Mouse (Mus musculus): ENCODE results near the gene Slfn4. TPM values are rescaled to one million over a fixed set of nuclear protein-coding genes. Genes with fewer than 3 reads are reported as not detected.
"Not testable (repeated sequence)": the region's sequence is repeated elsewhere in the genome, so short reads cannot be mapped to it uniquely, and the experiment has no call there.

Slfn4 gene
- polyA plus RNA-seq, 1 experiment from 2014 or later = 0.06 TPM

- peak; percentile 24 for DNase-seq
- Histone ChIP-seq H3K9ac (peak overlapping the region; percentile 79), H3K27me3 (no peaks in the 10 kb centered on the region), H3K4me3 (replicated peaks) (peak overlapping the region; percentile 68), H3K27ac (peak overlapping the region; percentile 84), H3K4me2 (peak overlapping the region; percentile 67), H3K9me3 (replicated peaks) (no peaks in the 10 kb centered on the region), H3K36me3 (peaks cover 20% of the 10 kb centered on the region), H3K4me1 (replicated peaks) (peaks cover 19% of the 10 kb centered on the region; the same call in 1 of the 2 replicates)
- WGBS (ENCODE audit: insufficient replicate concordance) = 50% methylated on average over 9 of the region's 9 CpGs
- ATAC-seq (ENCODE audit: low read depth) = peak; percentile 89
These were observed 49.2 kb downstream of the Slfn4 start for GRCm38 (mm10) chr11:83224217-83224616.

GRCm38 (mm10) chr11:83224750-83225149 is 49.8 kb downstream of the Slfn4 start:
- H3K9me3 ChIP-seq (replicated peaks) = no peaks in the 10 kb centered on the region
- DNase-seq (no peak), ATAC-seq (ENCODE audit: low read depth) (peak; percentile 22; the same call in 1 of the 2 replicates)
- H3K27ac ChIP-seq = peak overlapping the region; percentile 84
- peaks cover 19% of the 10 kb centered on the region; the same call in 1 of the 2 replicates for H3K4me1 ChIP-seq (replicated peaks)
- H3K9ac ChIP-seq = peak overlapping the region; percentile 79
- peak overlapping the region; percentile 67 for H3K4me2 ChIP-seq
- H3K27me3 ChIP-seq = no peaks in the 10 kb centered on the region
- 40% methylated on average over 3 of the region's 3 CpGs for WGBS (ENCODE audit: insufficient replicate concordance)
- peak overlapping the region; percentile 68 for H3K4me3 ChIP-seq (replicated peaks)
- peaks cover 20% of the 10 kb centered on the region for H3K36me3 ChIP-seq

GRCm38 (mm10) chr11:83225371-83225960 is 50.5 kb downstream of the Slfn4 start:
- no peaks in the 10 kb centered on the region for H3K9me3 ChIP-seq (replicated peaks)
- peaks cover 19% of the 10 kb centered on the region; the same call in 1 of the 2 replicates for H3K4me1 ChIP-seq (replicated peaks)
- peak overlapping the region; percentile 68 for H3K4me3 ChIP-seq (replicated peaks)
- no peaks in the 10 kb centered on the region for H3K27me3 ChIP-seq
- H3K4me2 ChIP-seq = peak overlapping the region; percentile 67
- ATAC-seq (ENCODE audit: low read depth) (no peak), DNase-seq (no peak)
- WGBS (ENCODE audit: insufficient replicate concordance) = 76% methylated on average over 9 of the region's 9 CpGs
- H3K36me3 ChIP-seq = peaks cover 20% of the 10 kb centered on the region
- H3K27ac ChIP-seq = peak overlapping the region; percentile 84; the same call in 1 of the 2 replicates
- H3K9ac ChIP-seq = peak overlapping the region; percentile 79

GRCm38 (mm10) chr11:83227926-83228723 is 53.1 kb downstream of the Slfn4 start:
- no peak overlapping the region for H3K9ac ChIP-seq
- no peak overlapping the region for H3K4me3 ChIP-seq (replicated peaks)
- H3K4me2 ChIP-seq = no peak overlapping the region
- peaks cover 27% of the 10 kb centered on the region for H3K4me1 ChIP-seq (replicated peaks)
- ATAC-seq (ENCODE audit: low read depth) = no peak
- no peak overlapping the region for H3K27ac ChIP-seq
- H3K9me3 ChIP-seq (replicated peaks) = no peaks in the 10 kb centered on the region
- H3K36me3 ChIP-seq = peaks cover 20% of the 10 kb centered on the region
- 65% methylated on average over 7 of the region's 7 CpGs for WGBS (ENCODE audit: insufficient replicate concordance)
- H3K27me3 ChIP-seq = no peaks in the 10 kb centered on the region
- DNase-seq = no peak

GRCm38 (mm10) chr11:83230966-83231365 is 56.0 kb downstream of the Slfn4 start:
- Histone ChIP-seq H3K4me3 (replicated peaks) (no peak overlapping the region), H3K4me1 (replicated peaks) (peaks cover 32% of the 10 kb centered on the region), H3K9me3 (replicated peaks) (no peaks in the 10 kb centered on the region), H3K4me2 (no peak overlapping the region), H3K27me3 (no peaks in the 10 kb centered on the region), H3K36me3 (peaks cover 15% of the 10 kb centered on the region), H3K27ac (peak overlapping the region; percentile 15; the same call in 1 of the 2 replicates), H3K9ac (no peak overlapping the region)
- 43% methylated on average over 3 of the region's 3 CpGs for WGBS (ENCODE audit: insufficient replicate concordance)
- DNase-seq (no peak), ATAC-seq (ENCODE audit: low read depth) (peak; percentile 64)

GRCm38 (mm10) chr11:83233621-83234020 is 58.6 kb downstream of the Slfn4 start:
- H3K4me1 ChIP-seq (replicated peaks) = peaks cover 38% of the 10 kb centered on the region
- peak overlapping the region; percentile 17; the same call in 1 of the 2 replicates for H3K4me2 ChIP-seq
- not testable (repeated sequence) for H3K27me3 ChIP-seq; H3K4me3 ChIP-seq (replicated peaks); H3K9ac ChIP-seq; H3K36me3 ChIP-seq; H3K9me3 ChIP-seq (replicated peaks); DNase-seq
- H3K27ac ChIP-seq = peak overlapping the region; percentile 35
- peak; percentile 55; the same call in 1 of the 2 replicates for ATAC-seq (ENCODE audit: low read depth)
- 23% methylated on average over 5 of the region's 5 CpGs for WGBS (ENCODE audit: insufficient replicate concordance)

GRCm38 (mm10) chr11:83237390-83237789 is 62.4 kb downstream of the Slfn4 start:
- not testable (repeated sequence) for H3K9ac ChIP-seq; H3K9me3 ChIP-seq (replicated peaks); H3K36me3 ChIP-seq; H3K27ac ChIP-seq; ATAC-seq (ENCODE audit: low read depth); H3K4me2 ChIP-seq; H3K27me3 ChIP-seq; H3K4me3 ChIP-seq (replicated peaks); DNase-seq
- 65% methylated on average over 9 of the region's 9 CpGs for WGBS (ENCODE audit: insufficient replicate concordance)
- H3K4me1 ChIP-seq (replicated peaks) = peaks cover 32% of the 10 kb centered on the region

- peak; percentile 74; the same call in 1 of the 2 replicates for ATAC-seq (ENCODE audit: low read depth)
- Histone ChIP-seq H3K27me3 (no peaks in the 10 kb centered on the region), H3K4me1 (replicated peaks) (peaks cover 27% of the 10 kb centered on the region), H3K27ac (peak overlapping the region; percentile 21; the same call in 1 of the 2 replicates), H3K4me2 (no peak overlapping the region), H3K36me3 (no peaks in the 10 kb centered on the region; the same call in 1 of the 2 replicates), H3K9me3 (replicated peaks) (no peaks in the 10 kb centered on the region), H3K4me3 (replicated peaks) (no peak overlapping the region), H3K9ac (no peak overlapping the region)
- no peak for DNase-seq
- 60% methylated on average over 2 of the region's 2 CpGs for WGBS (ENCODE audit: insufficient replicate concordance)
These were observed 63.4 kb downstream of the Slfn4 start for GRCm38 (mm10) chr11:83238389-83238788.

- Histone ChIP-seq H3K9me3 (replicated peaks) (no peaks in the 10 kb centered on the region), H3K27ac (no peak overlapping the region), H3K27me3 (no peaks in the 10 kb centered on the region), H3K4me2 (no peak overlapping the region), H3K9ac (no peak overlapping the region), H3K4me1 (replicated peaks) (peaks cover 19% of the 10 kb centered on the region), H3K36me3 (peaks cover 5% of the 10 kb centered on the region), H3K4me3 (replicated peaks) (no peak overlapping the region)
- DNase-seq (no peak), ATAC-seq (ENCODE audit: low read depth) (no peak)
- 21% methylated on average over 2 of the region's 2 CpGs for WGBS (ENCODE audit: insufficient replicate concordance)
These were observed 64.8 kb downstream of the Slfn4 start for GRCm38 (mm10) chr11:83239811-83240210.

Measured in liver, embryonic 13.5 days (tissue).